Mouse (Mus musculus): Measurements from ENCODE around the gene Rbfox2.

Rbfox2 gene

GRCm38 (mm10) chr15:77329681-77330180, 22.9 kb upstream of the Rbfox2 start:
- no peak for DNase-seq

- no peak for DNase-seq
Observed at GRCm38 (mm10) chr15:77326361-77326760, 19.6 kb upstream of the Rbfox2 start.

- DNase-seq, result no peak
Observed at GRCm38 (mm10) chr15:77324426-77324825, 17.6 kb upstream of the Rbfox2 start.

- no peak for DNase-seq
Observed at GRCm38 (mm10) chr15:77323226-77323625, 16.4 kb upstream of the Rbfox2 start.

GRCm38 (mm10) chr15:77313701-77314100, 6.9 kb upstream of the Rbfox2 start:
- no peak for DNase-seq

GRCm38 (mm10) chr15:77312796-77313195, 6.0 kb upstream of the Rbfox2 start:
- DNase-seq, result no peak

- DNase-seq, result no peak
Observed at GRCm38 (mm10) chr15:77307767-77308495, 1.1 kb upstream of the Rbfox2 start.

GRCm38 (mm10) chr15:77305852-77306546, 805 bp downstream of the Rbfox2 start:
- DNase-seq, result peak; percentile 41

- no peak for DNase-seq
Observed at GRCm38 (mm10) chr15:77304960-77305359, 1.8 kb downstream of the Rbfox2 start.

GRCm38 (mm10) chr15:77301122-77301521, 5.7 kb downstream of the Rbfox2 start:
- no peak for DNase-seq

- no peak for DNase-seq
Observed at GRCm38 (mm10) chr15:77298564-77298963, 8.2 kb downstream of the Rbfox2 start.

GRCm38 (mm10) chr15:77296635-77297034, 10.2 kb downstream of the Rbfox2 start:
- no peak for DNase-seq

GRCm38 (mm10) chr15:77293493-77293892, 13.3 kb downstream of the Rbfox2 start:
- DNase-seq, result no peak

- DNase-seq, result no peak
Observed at GRCm38 (mm10) chr15:77292381-77292780, 14.4 kb downstream of the Rbfox2 start.

GRCm38 (mm10) chr15:77291471-77291870, 15.3 kb downstream of the Rbfox2 start:
- no peak for DNase-seq

GRCm38 (mm10) chr15:77290352-77290751, 16.5 kb downstream of the Rbfox2 start:
- no peak for DNase-seq

GRCm38 (mm10) chr15:77280130-77280529, 26.7 kb downstream of the Rbfox2 start:
- DNase-seq, result no peak

- no peak for DNase-seq
Observed at GRCm38 (mm10) chr15:77278825-77279224, 28.0 kb downstream of the Rbfox2 start.

- DNase-seq, result no peak
Observed at GRCm38 (mm10) chr15:77276838-77277725, 29.7 kb downstream of the Rbfox2 start.

- no peak for DNase-seq
Observed at GRCm38 (mm10) chr15:77276300-77276699, 30.5 kb downstream of the Rbfox2 start.

- DNase-seq, result no peak
Observed at GRCm38 (mm10) chr15:77275572-77275971, 31.2 kb downstream of the Rbfox2 start.

GRCm38 (mm10) chr15:77273947-77274346, 32.9 kb downstream of the Rbfox2 start:
- no peak for DNase-seq

- no peak for DNase-seq
Observed at GRCm38 (mm10) chr15:77271285-77271684, 35.5 kb downstream of the Rbfox2 start.
